Mouse (Mus musculus): ENCODE data around the gene Mrpl47.
A peak's percentile ranks its signal among the peaks of the same experiment; 100 is the strongest.
"Not testable (repeated sequence)": the region's sequence is repeated elsewhere in the genome, so short reads cannot be mapped to it uniquely, and the experiment has no call there.

Gene Mrpl47

GRCm38 (mm10) chr3:32705647-32706348 lies 31.6 kb downstream of the Mrpl47 start, which contains the start of gene Actl6a:
Gene Actl6a (plus strand): TSS chr3:32706298.
- not testable (repeated sequence) for DNase-seq

- DNase-seq: not testable (repeated sequence)
Observed at GRCm38 (mm10) chr3:32704632-32705031, 32.8 kb downstream of the Mrpl47 start.

GRCm38 (mm10) chr3:32704021-32704420 lies 33.4 kb downstream of the Mrpl47 start:
- DNase-seq: not testable (repeated sequence)

GRCm38 (mm10) chr3:32698228-32698863 lies 39.1 kb downstream of the Mrpl47 start:
- DNase-seq: peak; percentile 85 to 90

- DNase-seq: no peak
Observed at GRCm38 (mm10) chr3:32695583-32695980, 41.8 kb downstream of the Mrpl47 start.

GRCm38 (mm10) chr3:32694737-32695582 lies 42.4 kb downstream of the Mrpl47 start:
- no peak for DNase-seq

GRCm38 (mm10) chr3:32694211-32694610 lies 43.2 kb downstream of the Mrpl47 start:
- DNase-seq: no peak

- no peak for DNase-seq
Observed at GRCm38 (mm10) chr3:32691841-32692240, 45.6 kb downstream of the Mrpl47 start.

GRCm38 (mm10) chr3:32690901-32691300 lies 46.5 kb downstream of the Mrpl47 start:
- DNase-seq: no peak

- DNase-seq: no peak
Observed at GRCm38 (mm10) chr3:32690008-32690407, 47.4 kb downstream of the Mrpl47 start.

GRCm38 (mm10) chr3:32689567-32689999 lies 47.8 kb downstream of the Mrpl47 start:
- no peak for DNase-seq

GRCm38 (mm10) chr3:32687156-32687555 lies 50.2 kb downstream of the Mrpl47 start:
- no peak for DNase-seq

GRCm38 (mm10) chr3:32686537-32686936 lies 50.9 kb downstream of the Mrpl47 start:
- no peak for DNase-seq

GRCm38 (mm10) chr3:32684631-32685030 lies 52.8 kb downstream of the Mrpl47 start:
- DNase-seq: no peak

GRCm38 (mm10) chr3:32682910-32683531 lies 54.4 kb downstream of the Mrpl47 start:
- DNase-seq: no peak

GRCm38 (mm10) chr3:32676393-32676792 lies 61.0 kb downstream of the Mrpl47 start:
- DNase-seq: no peak
